ENCODE assay signal across 15 mouse cellular contexts in the genomic region with DNA sequence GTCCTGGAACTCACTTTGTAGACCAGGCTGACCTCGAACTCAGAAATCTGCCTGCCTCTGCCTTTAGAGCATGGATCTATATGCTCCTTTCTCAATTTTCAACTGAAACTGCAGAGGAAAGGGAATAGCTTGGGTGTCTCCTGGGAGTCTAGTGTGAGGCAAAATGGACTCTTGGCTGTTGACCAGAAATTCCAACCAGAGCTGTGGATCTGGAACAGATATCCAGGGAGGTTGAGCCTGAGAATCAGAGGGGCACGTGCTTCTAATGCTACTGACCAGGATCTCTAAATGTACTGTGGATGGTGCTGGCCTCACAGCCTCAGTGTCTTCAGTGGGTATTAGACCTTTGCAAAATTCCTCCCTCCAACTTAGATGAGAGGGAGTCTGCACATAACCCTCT. TPM values are rescaled to one million over a fixed set of nuclear protein-coding genes. Genes with fewer than 3 reads are reported as not detected.
"Had no signal": no experiment of that assay in that cellular context is flagged by ENCODE, and none has a peak within 500 bp of the region (broad histone marks: within the 10 kb centered on the region; RNA-seq: fewer than 3 reads in every experiment).

No protein-coding gene starts in this region.

- H3K9ac ChIP-seq: limb, embryonic 12.5 days; lung, embryonic 15.5 days; midbrain, embryonic 12.5 days; stomach, embryonic 15.5 days had no signal

- H3K27ac ChIP-seq: limb, embryonic 12.5 days; lung, embryonic 15.5 days; midbrain, embryonic 12.5 days; stomach, embryonic 15.5 days had no signal

- DNase-seq: kidney, postnatal 25 days; layer of hippocampus, adult 9-11 months; layer of hippocampus, postnatal 36 days; lung, postnatal 14 days; right cerebral cortex, postnatal 14 days; thymus, adult 2 months; thymus, postnatal 25 days had no signal

- H3K9me3 ChIP-seq: limb, embryonic 12.5 days; lung, embryonic 15.5 days; midbrain, embryonic 12.5 days; stomach, embryonic 15.5 days had no signal

- H3K4me1 ChIP-seq: limb, embryonic 12.5 days had no signal

- H3K4me3 ChIP-seq: limb, embryonic 12.5 days; lung, embryonic 15.5 days; midbrain, embryonic 12.5 days; stomach, embryonic 15.5 days had no signal

- H3K36me3 ChIP-seq: lung, embryonic 15.5 days; midbrain, embryonic 12.5 days; stomach, embryonic 15.5 days had no signal

- H3K4me2 ChIP-seq: limb, embryonic 12.5 days; liver, embryonic 11.5 days; lung, embryonic 15.5 days; midbrain, embryonic 12.5 days; stomach, embryonic 15.5 days had no signal

- H3K27me3 ChIP-seq: limb, embryonic 12.5 days; lung, embryonic 15.5 days; midbrain, embryonic 12.5 days; stomach, embryonic 15.5 days had no signal

RNA-seq across cellular contexts. Expression of gene Pon1, which starts 43.8 kb away (rescaled TPM):
- polyA plus RNA-seq: limb, embryonic 12.5 days; lung, embryonic 15.5 days; midbrain, embryonic 12.5 days; midbrain, postnatal 0 days; neural tube, embryonic 14.5 days; testis, adult 2 months had no signal
